Mouse (Mus musculus) embryonic facial prominence, embryonic 10.5 days (tissue): Measurements from ENCODE around the gene Faf2. TPM values are rescaled to one million over a fixed set of nuclear protein-coding genes. Genes with fewer than 3 reads are reported as not detected.

ENCODE experiments used
- DNase-seq: peaks from one replicate; pipeline ENCODE4 v3.0.0-alpha.2; 2017; ENCODE audit warnings: low spot score
- H3K27ac ChIP-seq: fragments of 300-500 bp; sonication (generic); replicated peaks from 2 replicates; pipeline ENCODE4 v1.5.1; 2016; ENCODE audit warnings: mild to moderate bottlenecking
- H3K27me3 ChIP-seq: fragments of 300-500 bp; sonication (generic); replicated peaks from 2 replicates; pipeline ENCODE4 v1.6.1; 2016; ENCODE audit warnings: low read depth, mild to moderate bottlenecking; ENCODE audit not compliant: poor library complexity, severe bottlenecking
- H3K36me3 ChIP-seq: fragments of 300-500 bp; sonication (generic); replicated peaks from 2 replicates; pipeline ENCODE4 v1.6.1; 2016; ENCODE audit warnings: mild to moderate bottlenecking, moderate library complexity
- H3K4me1 ChIP-seq: fragments of 300-500 bp; sonication (generic); 2 replicates; pipeline ENCODE4 v1.6.1; 2016
- H3K4me3 ChIP-seq: fragments of 300-500 bp; sonication (generic); 2 replicates; pipeline ENCODE4 v1.5.1; 2016; ENCODE audit warnings: mild to moderate bottlenecking, moderate library complexity
- H3K9me3 ChIP-seq: fragments of 300-500 bp; sonication (generic); 2 replicates; pipeline ENCODE4 v1.6.1; 2016; ENCODE audit warnings: mild to moderate bottlenecking
- WGBS: fragments of 180-500 bp; shearing (Covaris S2); methylation state at CpG from one replicate; pipeline ENCODE4 v1.1.7; 2016; 5-methylcytosine and 5-hydroxymethylcytosine counted together
- polyA plus RNA-seq: library from polyadenylated mRNA; unstranded; fragments of >200 nt; fragmentation: Nextera tagmentation; extraction: Ambion mirVana; gene quantifications from 2 replicates; pipeline ENCODE4 v1.2.1, GENCODE M21; 2016

Gene Faf2
- polyA plus RNA-seq, 1 experiment from 2014 or later: 86.7 TPM

DNA sequence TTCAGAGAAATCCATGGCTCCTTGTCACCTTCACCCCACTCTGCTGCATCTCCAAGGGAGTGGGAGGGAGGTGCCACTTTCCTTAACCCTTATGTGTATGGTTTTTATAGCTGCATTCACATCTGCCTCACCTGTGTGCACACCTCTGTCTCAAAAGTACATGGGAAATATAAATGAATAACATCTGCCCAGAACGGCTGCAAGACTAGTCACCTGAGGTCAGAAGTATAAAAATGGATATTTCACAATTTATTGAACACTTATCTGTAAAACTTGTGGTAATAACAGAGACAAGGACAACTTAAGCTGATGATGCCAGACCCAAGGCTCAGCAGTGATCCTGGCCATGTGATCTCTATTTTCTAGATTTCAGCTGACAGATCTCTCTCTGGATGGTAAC lies 42.9 kb downstream of the Faf2 start:
- no peak overlapping the region for H3K27ac ChIP-seq
- H3K27me3 ChIP-seq: no peaks in the 10 kb centered on the region
- no peak for DNase-seq
- no peak overlapping the region for H3K4me3 ChIP-seq
- WGBS: 86% methylated on average over 1 of the region's 1 CpGs
- no peaks in the 10 kb centered on the region for H3K9me3 ChIP-seq
- H3K4me1 ChIP-seq: no peaks in the 10 kb centered on the region
- peaks cover 90% of the 10 kb centered on the region for H3K36me3 ChIP-seq

DNA sequence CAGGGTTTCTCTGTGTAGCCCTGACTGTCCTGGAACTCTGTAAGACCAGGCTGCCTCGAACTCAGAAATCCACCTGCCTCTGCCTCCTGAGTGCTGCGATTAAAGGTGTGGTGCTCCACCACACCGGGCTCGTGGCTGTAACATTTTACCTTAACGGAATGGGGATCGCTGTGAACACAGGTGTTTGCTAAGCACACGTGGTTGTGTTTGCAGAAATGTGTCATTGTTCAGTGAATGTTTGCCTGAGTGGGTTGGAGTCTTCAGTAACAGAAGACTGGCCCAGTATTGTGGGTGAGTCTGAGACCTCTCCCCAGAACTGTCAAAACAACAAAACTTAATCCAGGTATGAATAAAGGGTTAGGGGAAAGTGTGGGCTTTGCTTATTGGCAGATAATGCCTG lies 43.5 kb downstream of the Faf2 start:
- no peak for DNase-seq
- no peaks in the 10 kb centered on the region for H3K27me3 ChIP-seq
- no peak overlapping the region for H3K27ac ChIP-seq
- WGBS: 94% methylated on average over 7 of the region's 7 CpGs
- H3K9me3 ChIP-seq: no peaks in the 10 kb centered on the region
- H3K36me3 ChIP-seq: peaks cover 84% of the 10 kb centered on the region
- no peak overlapping the region for H3K4me3 ChIP-seq
- H3K4me1 ChIP-seq: no peaks in the 10 kb centered on the region

DNA sequence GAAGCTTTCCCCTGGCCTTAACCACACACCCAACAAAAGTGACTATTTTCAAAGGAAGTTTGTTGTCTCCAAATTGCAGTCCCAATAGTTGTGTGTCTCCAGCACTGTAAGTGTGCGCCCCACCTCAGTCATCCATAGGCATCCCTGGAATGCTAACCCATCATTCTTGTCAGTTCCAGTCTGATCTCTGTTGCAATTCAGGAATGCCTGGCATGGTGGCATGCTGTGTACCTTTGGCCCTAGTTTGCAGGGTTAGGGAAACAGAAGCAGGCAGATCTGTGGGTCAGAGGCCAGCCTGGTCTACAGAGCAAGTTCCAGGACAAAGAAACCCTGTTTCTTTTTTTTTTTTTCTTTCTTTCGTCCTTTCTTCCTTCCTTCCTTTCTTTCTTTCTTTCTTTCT lies 48.9 kb downstream of the Faf2 start:
- Histone ChIP-seq H3K36me3 (peaks cover 34% of the 10 kb centered on the region), H3K4me1 (no peaks in the 10 kb centered on the region), H3K27ac (no peak overlapping the region), H3K9me3 (no peaks in the 10 kb centered on the region), H3K27me3 (no peaks in the 10 kb centered on the region), H3K4me3 (no peak overlapping the region)
- no peak for DNase-seq
- 70% methylated on average over 2 of the region's 2 CpGs for WGBS

DNA sequence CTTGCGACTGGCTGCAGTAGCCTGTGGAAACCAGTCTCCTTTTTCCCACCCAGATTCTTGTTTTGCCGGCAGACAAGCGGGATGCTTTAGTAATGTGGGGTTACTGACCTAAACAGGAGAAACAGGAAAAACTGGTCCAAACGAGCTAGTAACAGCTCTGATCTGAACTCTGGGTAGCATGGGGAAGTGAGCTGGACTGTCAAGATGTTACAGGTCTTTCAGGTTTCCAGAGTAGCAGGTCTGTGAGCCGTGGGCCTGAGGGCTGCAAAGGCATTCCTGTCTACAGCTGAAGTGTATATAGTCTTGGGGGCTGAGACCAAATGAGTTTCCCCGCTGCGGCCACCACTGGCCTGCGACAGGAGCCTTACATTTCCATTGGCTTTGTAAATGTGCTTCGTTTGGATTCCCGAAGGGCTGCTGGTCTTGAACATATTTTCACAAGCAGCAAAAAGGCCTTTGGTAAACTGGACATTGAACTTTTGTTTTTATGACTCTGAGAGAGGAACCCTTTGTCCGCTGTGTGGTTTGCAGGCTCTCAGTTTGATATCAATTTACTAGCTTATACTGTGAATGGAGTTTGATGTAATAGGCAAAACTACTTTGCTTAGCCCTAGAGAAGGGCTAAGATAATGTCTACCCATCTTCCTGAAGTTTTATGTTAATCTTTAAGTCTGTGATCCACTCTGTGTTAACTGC lies 54.5 kb downstream of the Faf2 start:
- Histone ChIP-seq H3K4me3 (no peak overlapping the region), H3K27me3 (no peaks in the 10 kb centered on the region), H3K4me1 (no peaks in the 10 kb centered on the region; the same call in 1 of the 2 replicates), H3K36me3 (peaks cover 34% of the 10 kb centered on the region), H3K9me3 (no peaks in the 10 kb centered on the region), H3K27ac (no peak overlapping the region)
- 61% methylated on average over 11 of the region's 11 CpGs for WGBS
- DNase-seq: peak; percentile 37

DNA sequence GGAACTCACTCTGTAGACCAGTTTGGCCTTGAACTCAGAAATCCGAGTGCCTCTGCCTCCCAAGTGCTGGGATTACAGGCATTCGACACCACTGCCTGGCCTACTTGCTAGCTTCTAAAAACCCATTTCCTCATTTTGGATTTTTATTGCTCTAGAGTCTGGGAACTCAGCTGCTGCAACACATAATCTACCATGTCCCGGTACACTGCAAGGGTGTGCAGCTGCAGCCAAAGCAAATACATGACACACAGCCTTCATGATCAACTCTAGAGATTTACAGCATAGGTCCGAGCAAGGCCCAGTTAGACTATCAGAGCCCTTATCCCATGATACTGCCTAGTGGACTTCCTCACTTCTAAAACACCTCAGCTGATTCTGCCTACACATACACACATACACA lies 56.7 kb downstream of the Faf2 start:
- no peak for DNase-seq
- 81% methylated on average over 4 of the region's 4 CpGs for WGBS
- no peaks in the 10 kb centered on the region for H3K27me3 ChIP-seq
- no peaks in the 10 kb centered on the region; the same call in 1 of the 2 replicates for H3K4me1 ChIP-seq
- H3K4me3 ChIP-seq: no peak overlapping the region
- H3K36me3 ChIP-seq: peaks cover 56% of the 10 kb centered on the region
- no peak overlapping the region for H3K27ac ChIP-seq
- H3K9me3 ChIP-seq: no peaks in the 10 kb centered on the region

DNA sequence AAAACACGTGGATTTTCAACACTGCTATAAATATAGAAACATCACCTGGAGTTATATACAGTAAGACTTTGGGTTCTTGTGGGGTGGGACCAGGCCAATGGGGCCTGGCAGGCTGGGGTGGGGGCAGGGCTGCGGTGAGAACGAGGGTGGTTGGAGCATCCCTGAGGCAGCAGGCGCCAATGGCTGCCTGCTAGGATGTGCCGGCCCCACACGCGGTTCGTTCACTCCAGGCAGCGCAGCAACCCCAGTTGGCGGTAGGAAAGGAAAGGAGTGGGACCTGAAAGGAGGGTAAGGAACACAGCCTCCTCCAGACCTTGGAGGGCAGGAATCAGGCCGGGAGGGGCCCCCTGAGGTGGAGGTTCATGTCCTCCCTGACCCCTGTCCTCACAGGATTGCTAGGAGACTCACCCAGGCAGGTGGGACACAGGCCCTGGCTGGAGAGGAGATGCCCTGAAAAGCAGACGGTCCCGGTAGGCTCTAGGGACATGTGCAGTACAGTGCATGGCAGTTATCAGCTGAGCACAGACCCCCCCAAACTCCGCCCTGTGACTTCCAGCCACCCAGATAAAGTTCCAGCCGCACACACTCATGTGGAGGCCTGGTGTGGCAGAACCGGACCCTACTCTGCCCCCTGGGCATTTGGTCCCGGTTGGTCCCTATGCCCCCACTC lies 58.7 kb downstream of the Faf2 start:
- H3K36me3 ChIP-seq: peaks cover 76% of the 10 kb centered on the region
- DNase-seq: no peak
- H3K4me1 ChIP-seq: peaks cover 15% of the 10 kb centered on the region
- 0 out of 2 replicates have a peak overlapping the region, but pooled peaks have one; percentile 8 for H3K4me3 ChIP-seq
- no peaks in the 10 kb centered on the region for H3K9me3 ChIP-seq
- no peak overlapping the region for H3K27ac ChIP-seq
- WGBS: 82% methylated on average over 17 of the region's 17 CpGs
- no peaks in the 10 kb centered on the region for H3K27me3 ChIP-seq

DNA sequence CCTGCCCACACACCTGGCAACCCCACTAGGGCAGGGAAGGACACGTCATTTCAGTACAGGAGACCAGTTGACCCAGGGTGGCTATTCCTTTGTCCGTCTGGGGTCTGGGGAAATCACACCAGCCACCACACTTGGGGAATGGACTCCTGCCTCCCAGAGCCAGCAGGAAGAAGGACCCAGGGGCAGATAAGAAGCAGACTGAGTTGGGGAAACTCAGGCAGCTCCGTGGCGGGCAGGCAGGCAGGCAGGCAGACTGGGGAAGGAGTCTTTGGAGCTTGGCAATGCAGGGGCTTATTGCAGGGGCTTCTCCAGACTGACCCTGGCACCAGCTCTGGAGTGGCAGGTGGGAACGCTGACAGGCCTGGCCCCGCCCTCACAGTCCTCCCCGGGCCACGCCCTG lies 59.7 kb downstream of the Faf2 start:
- DNase-seq: no peak
- 90% methylated on average over 8 of the region's 8 CpGs for WGBS
- Histone ChIP-seq H3K4me1 (peaks cover 25% of the 10 kb centered on the region), H3K9me3 (no peaks in the 10 kb centered on the region), H3K4me3 (no peak overlapping the region), H3K36me3 (peaks cover 83% of the 10 kb centered on the region), H3K27ac (peak overlapping the region; percentile 27; the same call in 1 of the 2 replicates), H3K27me3 (no peaks in the 10 kb centered on the region)

DNA sequence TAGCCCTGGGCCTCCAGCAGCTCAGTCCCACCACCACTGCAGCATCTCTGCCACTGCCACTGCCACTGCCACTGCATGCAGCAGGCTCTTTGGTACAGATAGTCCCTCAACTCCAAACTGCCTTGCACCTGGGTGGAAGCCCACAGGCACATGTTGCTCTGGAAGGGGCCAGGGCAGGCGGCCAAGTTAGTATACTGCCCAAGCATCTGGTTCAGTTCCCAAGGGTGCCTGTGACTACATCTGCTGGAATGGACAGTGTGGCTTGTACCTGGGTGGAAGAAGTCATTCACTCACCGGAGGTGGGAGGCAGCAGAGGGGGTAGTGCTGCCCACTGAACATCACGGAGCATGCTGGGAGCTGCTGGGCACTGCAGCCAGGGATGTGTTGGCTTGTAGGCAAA lies 61.7 kb downstream of the Faf2 start:
- Histone ChIP-seq H3K27me3 (no peaks in the 10 kb centered on the region), H3K36me3 (peaks cover 77% of the 10 kb centered on the region), H3K9me3 (no peaks in the 10 kb centered on the region), H3K27ac (no peak overlapping the region), H3K4me1 (peaks cover 28% of the 10 kb centered on the region), H3K4me3 (peak overlapping the region; percentile 1; the same call in 1 of the 2 replicates)
- DNase-seq: no peak
- WGBS: 92% methylated on average over 3 of the region's 3 CpGs

DNA sequence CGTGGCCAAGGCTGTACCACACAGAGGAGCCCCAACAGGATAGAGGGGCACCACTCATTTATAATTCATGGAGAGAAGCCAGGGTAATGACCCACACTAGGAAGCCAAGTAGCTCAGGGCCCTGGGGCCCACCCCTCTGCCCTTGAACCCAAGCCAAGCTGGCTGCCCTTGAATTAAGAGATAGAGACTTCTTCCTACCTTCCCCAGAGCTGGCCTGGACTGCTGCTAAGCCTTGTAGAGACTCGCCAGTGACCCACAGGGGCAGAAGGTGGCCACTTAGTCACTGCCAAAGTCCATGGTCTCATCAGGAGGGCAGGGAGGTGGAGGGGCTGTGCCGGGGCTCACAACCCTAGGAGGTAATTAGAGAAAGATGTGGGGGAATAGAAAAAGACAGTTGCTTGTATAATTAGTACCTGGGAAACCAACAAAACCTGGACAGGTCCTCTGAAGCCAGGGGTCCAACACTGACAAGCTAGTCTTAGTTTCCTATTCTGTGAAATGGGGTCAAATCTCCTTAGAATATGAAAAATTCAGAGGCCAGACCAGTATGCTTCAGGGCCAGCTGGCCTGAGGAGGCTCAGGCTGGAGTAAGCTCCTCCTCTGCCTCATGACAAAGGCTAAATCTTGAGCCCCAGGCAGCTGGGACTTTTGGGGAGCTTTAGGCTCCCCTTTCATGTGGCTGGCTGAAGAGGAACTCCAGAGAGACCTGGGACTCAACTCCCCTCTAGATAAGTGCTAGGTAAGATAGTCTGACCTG lies 62.7 kb downstream of the Faf2 start:
- Histone ChIP-seq H3K4me3 (peak overlapping the region; percentile 80; the same call in 1 of the 2 replicates), H3K27ac (no peak overlapping the region), H3K9me3 (no peaks in the 10 kb centered on the region), H3K4me1 (peaks cover 35% of the 10 kb centered on the region), H3K27me3 (no peaks in the 10 kb centered on the region), H3K36me3 (peaks cover 67% of the 10 kb centered on the region)
- no peak for DNase-seq
- WGBS: 72% methylated on average over 3 of the region's 3 CpGs

DNA sequence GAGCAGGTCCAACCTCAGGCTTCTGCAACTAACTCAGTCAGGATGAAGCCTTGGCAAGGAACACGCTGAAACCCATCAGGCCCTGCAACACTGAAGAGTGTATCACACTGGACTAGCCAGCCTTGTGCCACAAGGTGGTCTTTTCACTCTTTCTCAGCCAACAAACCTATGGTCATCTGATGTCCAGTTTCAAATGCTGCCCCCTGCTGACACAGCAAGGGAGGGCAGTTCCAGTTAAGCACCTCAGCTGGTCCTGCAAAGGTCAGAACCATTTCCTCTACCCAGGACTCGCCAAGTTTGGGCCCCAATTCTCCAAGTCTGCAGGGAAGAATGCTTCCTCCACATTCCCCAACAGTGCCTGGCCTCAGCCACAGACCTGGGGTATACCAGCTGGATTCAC lies 63.6 kb downstream of the Faf2 start:
- peak overlapping the region; percentile 97 for H3K27ac ChIP-seq
- H3K4me1 ChIP-seq: peaks cover 35% of the 10 kb centered on the region
- H3K4me3 ChIP-seq: peak overlapping the region; percentile 80
- H3K9me3 ChIP-seq: no peaks in the 10 kb centered on the region
- DNase-seq: peak; percentile 66
- no peaks in the 10 kb centered on the region for H3K27me3 ChIP-seq
- peaks cover 59% of the 10 kb centered on the region for H3K36me3 ChIP-seq
- WGBS: 45% methylated on average over 2 of the region's 2 CpGs

DNA sequence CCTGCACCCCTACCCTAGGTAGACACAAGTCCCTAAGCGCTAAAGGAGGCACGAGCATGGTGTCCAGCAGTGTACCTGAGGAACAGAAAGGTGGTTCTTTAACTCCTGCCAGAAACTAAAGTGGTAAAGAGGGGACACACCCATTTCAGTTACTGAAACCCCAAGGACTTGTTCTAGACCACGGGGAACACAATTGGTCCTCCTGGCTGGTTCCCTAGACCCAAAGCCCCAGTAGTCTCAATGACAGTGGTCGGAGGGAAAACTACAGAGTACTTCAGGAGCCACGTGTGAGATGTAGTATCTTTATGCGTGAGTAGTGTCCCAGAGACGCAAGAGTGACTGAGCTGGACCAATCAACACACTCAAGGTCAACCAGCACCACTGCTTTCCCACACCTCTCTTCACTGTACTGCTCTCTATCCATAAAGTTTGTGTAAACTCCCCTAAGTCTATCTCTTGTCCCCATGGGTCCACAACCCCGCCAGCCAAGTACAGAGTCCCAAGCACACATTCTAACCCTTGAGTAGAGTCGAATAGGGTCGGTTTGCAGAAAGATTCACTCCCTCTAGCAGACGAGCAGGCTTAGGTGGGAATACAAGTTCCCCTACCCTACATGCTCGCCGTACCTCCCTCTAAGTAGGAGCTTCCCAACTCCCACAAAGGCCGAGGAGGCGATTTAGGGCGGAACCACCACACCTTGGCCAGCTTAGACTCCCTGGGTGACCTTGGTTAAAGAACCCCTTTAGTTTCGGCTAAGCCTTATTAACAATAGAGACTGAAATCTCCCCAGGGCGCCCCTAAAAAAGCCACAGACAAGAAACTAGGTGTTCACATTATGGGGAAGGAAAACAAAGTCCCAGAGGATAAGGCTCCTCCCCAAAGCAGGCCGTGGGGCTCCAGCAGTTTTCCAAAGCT lies 64.8 kb downstream of the Faf2 start:
- no peaks in the 10 kb centered on the region for H3K27me3 ChIP-seq
- 6% methylated on average over 19 of the region's 19 CpGs for WGBS
- no peaks in the 10 kb centered on the region for H3K9me3 ChIP-seq
- H3K27ac ChIP-seq: peak overlapping the region; percentile 97
- peak overlapping the region; percentile 80 for H3K4me3 ChIP-seq
- peak; percentile 42 for DNase-seq
- peaks cover 46% of the 10 kb centered on the region for H3K36me3 ChIP-seq
- peaks cover 39% of the 10 kb centered on the region for H3K4me1 ChIP-seq

DNA sequence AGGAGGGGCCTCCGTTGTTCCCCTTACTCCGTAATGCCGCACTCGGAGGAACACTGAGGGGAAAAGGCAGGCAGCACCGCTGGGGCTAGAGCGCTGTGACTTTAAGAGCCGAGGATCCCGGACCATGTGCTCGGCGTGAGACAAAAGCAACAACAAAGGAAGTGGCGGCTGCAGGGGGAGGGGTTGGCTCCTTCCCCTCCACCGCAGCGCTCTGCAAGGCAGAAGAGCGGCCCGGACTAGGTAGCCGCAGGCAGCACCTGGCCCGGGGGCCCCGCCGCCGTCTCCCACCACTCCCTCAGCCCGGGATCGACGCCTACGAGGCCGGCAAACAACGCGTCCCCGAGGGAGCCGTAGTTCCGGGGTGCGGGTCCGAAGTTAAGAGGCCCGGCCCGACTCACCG lies 65.5 kb downstream of the Faf2 start:
- Histone ChIP-seq H3K4me3 (peak overlapping the region; percentile 80), H3K27ac (peak overlapping the region; percentile 97), H3K9me3 (no peaks in the 10 kb centered on the region), H3K4me1 (peaks cover 46% of the 10 kb centered on the region), H3K27me3 (no peaks in the 10 kb centered on the region), H3K36me3 (peaks cover 39% of the 10 kb centered on the region)
- WGBS: under 1% methylated on average over 35 of the region's 35 CpGs
- DNase-seq: peak; percentile 84
